Mouse (Mus musculus) midbrain, embryonic 13.5 days (tissue): ENCODE results near the gene Cr2. TPM values are rescaled to one million over a fixed set of nuclear protein-coding genes. Genes with fewer than 3 reads are reported as not detected.
"Not testable (repeated sequence)": the region's sequence is repeated elsewhere in the genome, so short reads cannot be mapped to it uniquely, and the experiment has no call there.

Experiments used
- ATAC-seq: fragments of 200-750 bp; cut with Nextera tagmentation; 2 replicates; pipeline ENCODE4 v1.8.0; 2017; ENCODE audit warnings: mild to moderate bottlenecking, moderate TSS enrichment, moderate library complexity
- H3K27ac ChIP-seq: fragments of 300-500 bp; sonication (generic); 2 replicates; pipeline ENCODE4 v1.5.1; 2015; ENCODE audit warnings: inconsistent platforms, mild to moderate bottlenecking, moderate library complexity
- H3K27me3 ChIP-seq: fragments of 300-500 bp; sonication (generic); 2 replicates; pipeline ENCODE4 v1.6.1; 2015; ENCODE audit warnings: mild to moderate bottlenecking, inconsistent platforms
- H3K36me3 ChIP-seq: fragments of 300-500 bp; sonication (generic); 2 replicates; pipeline ENCODE4 v1.6.1; 2015; ENCODE audit warnings: mild to moderate bottlenecking, inconsistent platforms
- H3K4me1 ChIP-seq: fragments of 300-500 bp; sonication (generic); replicated peaks from 2 replicates; pipeline ENCODE4 v1.6.1; 2015; ENCODE audit warnings: inconsistent platforms
- H3K4me2 ChIP-seq: fragments of 300-500 bp; sonication (generic); replicated peaks from 2 replicates; pipeline ENCODE4 v1.6.1; 2015; ENCODE audit warnings: moderate library complexity, mild to moderate bottlenecking, inconsistent platforms
- H3K4me3 ChIP-seq: fragments of 300-500 bp; sonication (generic); replicated peaks from 2 replicates; pipeline ENCODE4 v1.5.1; 2015; ENCODE audit warnings: mild to moderate bottlenecking, inconsistent platforms
- H3K9ac ChIP-seq: fragments of 300-500 bp; sonication (generic); replicated peaks from 2 replicates; pipeline ENCODE4 v1.6.1; 2015; ENCODE audit warnings: mild to moderate bottlenecking, inconsistent platforms
- H3K9me3 ChIP-seq: fragments of 300-500 bp; sonication (generic); 2 replicates; pipeline ENCODE4 v1.6.1; 2016; ENCODE audit warnings: mild to moderate bottlenecking, inconsistent platforms
- WGBS: fragments of 180-500 bp; shearing (Covaris S2); methylation state at CpG from one replicate; pipeline ENCODE4 v1.1.7; 2015; 5-methylcytosine and 5-hydroxymethylcytosine counted together
- polyA plus RNA-seq: library from polyadenylated mRNA; unstranded; fragments of >200 nt; fragmentation: Nextera tagmentation; extraction: Ambion mirVana; gene quantifications from 2 replicates; pipeline ENCODE4 v1.2.1, GENCODE M21; 2015

Gene Cr2
- 0.50 and 0.58 TPM in 2 replicates for polyA plus RNA-seq

- H3K4me1 ChIP-seq = peaks cover 6% of the 10 kb centered on the region; the same call in 1 of the 2 replicates
- peak within 1 kb of the TSS; percentile 57 for H3K9ac ChIP-seq
- WGBS = 7% methylated on average over 20 of the region's 20 CpGs
- H3K27me3 ChIP-seq = no peaks in the 10 kb centered on the region
- ATAC-seq = peak; percentile 100
- H3K9me3 ChIP-seq = no peaks in the 10 kb centered on the region
- H3K4me3 ChIP-seq = peak within 1 kb of the TSS; percentile 36
- H3K4me2 ChIP-seq = peak within 1 kb of the TSS; percentile 64
- no peaks in the 10 kb centered on the region for H3K36me3 ChIP-seq
- H3K27ac ChIP-seq = no peak within 1 kb of the TSS
Measured at GRCm38 (mm10) chr1:195175980-195176931, at the start of gene Cr2. TSS of gene Cr2 (minus strand) at chr1:195176716.

GRCm38 (mm10) chr1:195221781-195222180 lies 45.3 kb upstream of the Cr2 start:
- Histone ChIP-seq H3K4me1 (no peaks in the 10 kb centered on the region), H3K4me3 (no peak overlapping the region), H3K27me3 (no peaks in the 10 kb centered on the region), H3K9me3 (no peaks in the 10 kb centered on the region), H3K9ac (no peak overlapping the region), H3K36me3 (no peaks in the 10 kb centered on the region), H3K4me2 (no peak overlapping the region), H3K27ac (no peak overlapping the region)
- ATAC-seq = no peak
- WGBS = 51% methylated on average over 2 of the region's 2 CpGs

- H3K9ac ChIP-seq, ATAC-seq, H3K4me3 ChIP-seq, H3K4me1 ChIP-seq, H3K4me2 ChIP-seq, H3K36me3 ChIP-seq, H3K9me3 ChIP-seq, H3K27ac ChIP-seq, H3K27me3 ChIP-seq: not testable (repeated sequence)
- 69% methylated on average over 19 of the region's 19 CpGs for WGBS
Measured at GRCm38 (mm10) chr1:195212851-195213250, 36.3 kb upstream of the Cr2 start.

GRCm38 (mm10) chr1:195184746-195185145 lies 8.2 kb upstream of the Cr2 start:
- no peak overlapping the region for H3K9ac ChIP-seq
- no peak overlapping the region for H3K27ac ChIP-seq
- ATAC-seq = no peak
- H3K4me3 ChIP-seq = no peak overlapping the region
- H3K4me1 ChIP-seq = no peaks in the 10 kb centered on the region
- no peaks in the 10 kb centered on the region for H3K36me3 ChIP-seq
- no peaks in the 10 kb centered on the region for H3K9me3 ChIP-seq
- no peaks in the 10 kb centered on the region for H3K27me3 ChIP-seq
- no peak overlapping the region for H3K4me2 ChIP-seq

- Histone ChIP-seq H3K9ac (no peak overlapping the region), H3K27ac (no peak overlapping the region), H3K4me3 (no peak overlapping the region), H3K4me2 (no peak overlapping the region), H3K4me1 (no peaks in the 10 kb centered on the region), H3K9me3 (no peaks in the 10 kb centered on the region), H3K27me3 (no peaks in the 10 kb centered on the region), H3K36me3 (no peaks in the 10 kb centered on the region)
- 85% methylated on average over 9 of the region's 9 CpGs for WGBS
- ATAC-seq = no peak
Measured at GRCm38 (mm10) chr1:195164996-195165755, 11.3 kb downstream of the Cr2 start.

- H3K9me3 ChIP-seq = no peaks in the 10 kb centered on the region
- WGBS = 62% methylated on average over 3 of the region's 3 CpGs
- H3K27me3 ChIP-seq = no peaks in the 10 kb centered on the region
- no peak overlapping the region for H3K9ac ChIP-seq
- H3K4me3 ChIP-seq = peak overlapping the region; percentile 61
- ATAC-seq = no peak
- H3K4me1 ChIP-seq = peaks cover 13% of the 10 kb centered on the region
- no peak overlapping the region for H3K27ac ChIP-seq
- 0 out of 2 replicates have a peak, but pooled peaks cover 6% of the 10 kb centered on the region for H3K36me3 ChIP-seq
- peak overlapping the region; percentile 54 for H3K4me2 ChIP-seq
Measured at GRCm38 (mm10) chr1:195132070-195132469, 44.4 kb downstream of the Cr2 start.

- ATAC-seq = no peak
- Histone ChIP-seq H3K9ac (peak overlapping the region; percentile 70), H3K4me1 (peaks cover 13% of the 10 kb centered on the region), H3K9me3 (no peaks in the 10 kb centered on the region), H3K27ac (peak overlapping the region; percentile 91), H3K4me2 (peak overlapping the region; percentile 54), H3K27me3 (no peaks in the 10 kb centered on the region), H3K36me3 (0 out of 2 replicates have a peak, but pooled peaks cover 6% of the 10 kb centered on the region), H3K4me3 (peak overlapping the region; percentile 61)
- WGBS = 29% methylated on average over 4 of the region's 4 CpGs
Measured at GRCm38 (mm10) chr1:195131675-195132015, 44.9 kb downstream of the Cr2 start.

- no peaks in the 10 kb centered on the region for H3K9me3 ChIP-seq
- peak within 1 kb of the TSS; percentile 91 for H3K27ac ChIP-seq
- H3K36me3 ChIP-seq = 0 out of 2 replicates have a peak, but pooled peaks cover 6% of the 10 kb centered on the region
- peak within 1 kb of the TSS; percentile 61 for H3K4me3 ChIP-seq
- no peaks in the 10 kb centered on the region for H3K27me3 ChIP-seq
- peaks cover 13% of the 10 kb centered on the region for H3K4me1 ChIP-seq
- under 1% methylated on average over 31 of the region's 31 CpGs for WGBS
- ATAC-seq = peak; percentile 100
- peak within 1 kb of the TSS; percentile 70 for H3K9ac ChIP-seq
- H3K4me2 ChIP-seq = peak within 1 kb of the TSS; percentile 54
Measured at GRCm38 (mm10) chr1:195130953-195131674, 45.4 kb downstream of the Cr2 start, which contains the start of gene Cr1l. TSS of gene Cr1l (minus strand) at chr1:195131586.

- Histone ChIP-seq H3K4me2 (peak overlapping the region; percentile 54), H3K9me3 (no peaks in the 10 kb centered on the region), H3K4me1 (peaks cover 13% of the 10 kb centered on the region), H3K27ac (peak overlapping the region; percentile 91), H3K9ac (peak overlapping the region; percentile 70), H3K4me3 (peak overlapping the region; percentile 61), H3K36me3 (0 out of 2 replicates have a peak, but pooled peaks cover 6% of the 10 kb centered on the region), H3K27me3 (no peaks in the 10 kb centered on the region)
- WGBS = 15% methylated on average over 2 of the region's 2 CpGs
- peak; percentile 49 for ATAC-seq
Measured at GRCm38 (mm10) chr1:195130479-195130878, 46.0 kb downstream of the Cr2 start.

- Histone ChIP-seq H3K4me3 (0 out of 2 replicates have a peak overlapping the region, but pooled peaks have one; percentile 1), H3K9me3 (no peaks in the 10 kb centered on the region), H3K36me3 (peaks cover 9% of the 10 kb centered on the region; the same call in 1 of the 2 replicates), H3K9ac (no peak overlapping the region), H3K4me1 (peaks cover 13% of the 10 kb centered on the region), H3K27ac (no peak overlapping the region), H3K27me3 (no peaks in the 10 kb centered on the region), H3K4me2 (peak overlapping the region; percentile 28; the same call in 1 of the 2 replicates)
- WGBS = 81% methylated on average over 1 of the region's 1 CpGs
- ATAC-seq = no peak
Measured at GRCm38 (mm10) chr1:195129867-195130266, 46.6 kb downstream of the Cr2 start.

- H3K27ac ChIP-seq = no peak overlapping the region
- peaks cover 29% of the 10 kb centered on the region for H3K36me3 ChIP-seq
- no peak for ATAC-seq
- H3K9me3 ChIP-seq = no peaks in the 10 kb centered on the region
- no peaks in the 10 kb centered on the region for H3K27me3 ChIP-seq
- H3K9ac ChIP-seq = no peak overlapping the region
- no peak overlapping the region for H3K4me2 ChIP-seq
- WGBS = 94% methylated on average over 1 of the region's 1 CpGs
- H3K4me1 ChIP-seq = no peaks in the 10 kb centered on the region
- H3K4me3 ChIP-seq = no peak overlapping the region
Measured at GRCm38 (mm10) chr1:195114414-195114813, 62.1 kb downstream of the Cr2 start.
